Mouse (Mus musculus): Measurements from ENCODE around the gene Eif4e1b.
A peak's percentile ranks its signal among the peaks of the same experiment; 100 is the strongest.
"Not testable (repeated sequence)": the region's sequence is repeated elsewhere in the genome, so short reads cannot be mapped to it uniquely, and the experiment has no call there.

Gene Eif4e1b

GRCm38 (mm10) chr13:54759496-54759895 lies 24.3 kb upstream of the Eif4e1b start:
- DNase-seq (ENCODE audit: low read depth, low spot score) = no peak

GRCm38 (mm10) chr13:54760164-54760795 lies 23.5 kb upstream of the Eif4e1b start:
- no peak for DNase-seq (ENCODE audit: low read depth, low spot score)

GRCm38 (mm10) chr13:54760906-54761305 lies 22.9 kb upstream of the Eif4e1b start:
- no peak for DNase-seq (ENCODE audit: low read depth, low spot score)

- no peak for DNase-seq (ENCODE audit: low read depth, low spot score)
Observed at GRCm38 (mm10) chr13:54765281-54766191, 18.3 kb upstream of the Eif4e1b start.

GRCm38 (mm10) chr13:54766192-54766768 lies 17.5 kb upstream of the Eif4e1b start, which contains the start of gene Sncb:
Gene Sncb (minus strand): TSS chr13:54766595.
- DNase-seq (ENCODE audit: low read depth, low spot score) = no peak

- no peak for DNase-seq (ENCODE audit: low read depth, low spot score)
Observed at GRCm38 (mm10) chr13:54767012-54767411, 16.8 kb upstream of the Eif4e1b start.

GRCm38 (mm10) chr13:54780592-54780991 lies 3.2 kb upstream of the Eif4e1b start:
- no peak for DNase-seq (ENCODE audit: low read depth, low spot score)

GRCm38 (mm10) chr13:54781086-54781485 lies 2.7 kb upstream of the Eif4e1b start:
- DNase-seq (ENCODE audit: low read depth, low spot score) = no peak

GRCm38 (mm10) chr13:54783235-54783634 lies 563 bp upstream of the Eif4e1b start:
- no peak for DNase-seq (ENCODE audit: low read depth, low spot score)

GRCm38 (mm10) chr13:54787591-54787990 lies 3.8 kb downstream of the Eif4e1b start:
- not testable (repeated sequence) for DNase-seq (ENCODE audit: low read depth, low spot score)

- DNase-seq (ENCODE audit: low read depth, low spot score) = peak; percentile 59
Observed at GRCm38 (mm10) chr13:54788740-54789560, 5.2 kb downstream of the Eif4e1b start, which contains the start of gene Tspan17. Gene Tspan17 (plus strand): TSS chr13:54789377.

- DNase-seq (ENCODE audit: low read depth, low spot score) = no peak
Observed at GRCm38 (mm10) chr13:54789561-54790397, 6.0 kb downstream of the Eif4e1b start.

GRCm38 (mm10) chr13:54792259-54793230 lies 8.7 kb downstream of the Eif4e1b start:
- no peak for DNase-seq (ENCODE audit: low read depth, low spot score)

- no peak for DNase-seq (ENCODE audit: low read depth, low spot score)
Observed at GRCm38 (mm10) chr13:54794002-54794577, 10.3 kb downstream of the Eif4e1b start.

- no peak for DNase-seq (ENCODE audit: low read depth, low spot score)
Observed at GRCm38 (mm10) chr13:54794843-54795242, 11.0 kb downstream of the Eif4e1b start.

GRCm38 (mm10) chr13:54797356-54797755 lies 13.6 kb downstream of the Eif4e1b start:
- DNase-seq (ENCODE audit: low read depth, low spot score) = peak; percentile 16

GRCm38 (mm10) chr13:54797861-54798643 lies 14.3 kb downstream of the Eif4e1b start:
- DNase-seq (ENCODE audit: low read depth, low spot score) = no peak

GRCm38 (mm10) chr13:54798740-54799139 lies 14.9 kb downstream of the Eif4e1b start:
- no peak for DNase-seq (ENCODE audit: low read depth, low spot score)
